10 mouse cellular contexts compared by ENCODE assay signal in the genomic region with DNA sequence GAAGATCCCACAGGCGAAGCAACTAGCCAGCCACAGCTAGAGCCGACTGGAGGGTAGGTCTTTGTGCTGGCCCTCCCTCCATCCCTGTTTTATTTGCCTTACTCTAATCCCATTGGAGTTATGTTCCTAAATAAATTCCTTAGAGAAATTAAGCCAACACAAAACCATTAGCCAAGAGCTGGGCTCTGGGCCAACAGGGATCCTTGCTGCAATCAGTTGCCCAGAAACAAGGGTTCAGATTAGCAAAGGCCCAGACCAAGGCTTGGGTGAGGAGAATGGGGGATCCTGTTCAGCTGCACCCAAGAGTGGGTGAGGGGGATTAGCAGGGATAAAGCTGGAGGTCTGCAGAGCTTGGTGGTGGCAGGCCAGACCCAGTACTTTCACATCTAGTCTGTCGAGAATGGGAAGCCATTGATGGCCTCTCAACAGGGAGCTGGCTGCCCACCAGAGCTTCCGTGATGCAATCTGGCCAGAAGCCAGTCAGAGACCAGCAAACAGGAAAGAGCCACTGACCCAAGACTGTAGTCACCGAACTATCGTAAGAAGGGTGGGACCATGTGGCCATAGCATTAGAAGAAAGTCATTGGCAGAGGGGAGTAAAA. TPM values are rescaled to one million over a fixed set of nuclear protein-coding genes. Genes with fewer than 3 reads are reported as not detected.
A peak's percentile ranks its signal among the peaks of the same experiment; 100 is the strongest.
DNase-seq lines count a peak whose midpoint lies in the region; ATAC-seq and TF ChIP-seq lines count a peak whose summit lies in the region.
"Had no signal": no experiment of that assay in that cellular context is flagged by ENCODE, and none has a peak within 500 bp of the region (broad histone marks: within the 10 kb centered on the region; RNA-seq: fewer than 3 reads in every experiment).

No protein-coding gene starts in this region.

- H3K27ac ChIP-seq in heart, embryonic 13.5 days (replicated peaks) = peak overlapping the region; percentile 55
- no peak overlapping the region for H3K27ac ChIP-seq in layer of hippocampus, adult 2 months
- peak overlapping the region; percentile 23; the same call in 1 of the 2 replicates for H3K27ac ChIP-seq in stomach, embryonic 16.5 days (ENCODE audit: low read length)

- peak; percentile 61 for DNase-seq in urinary bladder, postnatal 14 days (ENCODE audit: low spot score)
- DNase-seq in urinary bladder, postnatal 10 days (ENCODE audit: low spot score) = no peak
- DNase-seq in cerebellum, postnatal 14 days = peak; percentile 88 to 90
- DNase-seq in layer of hippocampus, adult 2 months (ENCODE audit: low spot score in 2 of 2) = peak; percentile 42 to 56
- peak; percentile 78 for DNase-seq in lung, postnatal 25 days (ENCODE audit: low spot score)
- no peak for DNase-seq in thymus, postnatal 14 days

- no peak for ATAC-seq in heart, embryonic 13.5 days (ENCODE audit: extremely low read depth, insufficient number of reproducible peaks, low FRiP score, low TSS enrichment)
- peak; percentile 45; the same call in 1 of the 2 replicates for ATAC-seq in stomach, embryonic 16.5 days (ENCODE audit: insufficient read depth, low FRiP score)

- no peaks in the 10 kb centered on the region; the same call in 1 of the 2 replicates for H3K9me3 ChIP-seq in heart, embryonic 13.5 days
- H3K9me3 ChIP-seq in stomach, embryonic 16.5 days (replicated peaks; ENCODE audit: control insufficient read depth, low read length) = no peaks in the 10 kb centered on the region

- H3K4me3 ChIP-seq in heart, embryonic 13.5 days = no peak overlapping the region
- no peak overlapping the region for H3K4me3 ChIP-seq in layer of hippocampus, adult 2 months
- H3K4me3 ChIP-seq in stomach, embryonic 16.5 days (replicated peaks; ENCODE audit: low read length) = no peak overlapping the region

- H3K4me1 ChIP-seq in heart, embryonic 13.5 days = peaks cover 54% of the 10 kb centered on the region
- peaks cover 6% of the 10 kb centered on the region; the same call in 1 of the 2 replicates for H3K4me1 ChIP-seq in stomach, embryonic 16.5 days (ENCODE audit: control insufficient read depth, insufficient read depth, low read length)

- 0 out of 2 replicates have a peak overlapping the region, but pooled peaks have one; percentile 10 for H3K4me2 ChIP-seq in heart, embryonic 13.5 days
- 0 out of 2 replicates have a peak overlapping the region, but pooled peaks have one; percentile 6 for H3K4me2 ChIP-seq in stomach, embryonic 16.5 days (ENCODE audit: low read depth, low read length)

- no peaks in the 10 kb centered on the region for H3K27me3 ChIP-seq in heart, embryonic 13.5 days (replicated peaks)
- no peaks in the 10 kb centered on the region for H3K27me3 ChIP-seq in stomach, embryonic 16.5 days (ENCODE audit: control insufficient read depth, insufficient read depth, low read length)

- 46% methylated on average over 6 of the region's 6 CpGs for WGBS in heart, embryonic 13.5 days
- WGBS in stomach, embryonic 16.5 days = 38% methylated on average over 6 of the region's 6 CpGs

- H3K36me3 ChIP-seq in heart, embryonic 13.5 days = no peaks in the 10 kb centered on the region
- H3K36me3 ChIP-seq in stomach, embryonic 16.5 days (ENCODE audit: control insufficient read depth, insufficient read depth, low read length) = no peaks in the 10 kb centered on the region

- TF ChIP-seq CTCF in layer of hippocampus, adult 2 months (conservative IDR thresholded peaks at IDR 0.05) = no peak

- no peak overlapping the region for H3K9ac ChIP-seq in heart, embryonic 13.5 days
- no peak overlapping the region for H3K9ac ChIP-seq in stomach, embryonic 16.5 days (ENCODE audit: low read length)

RNA-seq across cellular contexts. Expression of gene Muc20, which starts 6.1 kb away (rescaled TPM):
- 0.06 and 0.20 TPM in 2 replicates for polyA plus RNA-seq in heart, embryonic 13.5 days (2015; fragmentation: Nextera tagmentation; extraction: Ambion mirVana)
- total RNA-seq in layer of hippocampus, adult 2 months (2021) = not detected
- 0.22 and 0.31 TPM in 2 replicates for polyA plus RNA-seq in stomach, embryonic 16.5 days (2015; fragmentation: Nextera tagmentation; extraction: Ambion mirVana)
- polyA plus RNA-seq: cortical plate, adult 2 months had no signal

RNA-seq across cellular contexts. Expression of gene Smbd1, which starts 6.9 kb away (rescaled TPM):
- not detected in 2 replicates for polyA plus RNA-seq in heart, embryonic 13.5 days (2015; fragmentation: Nextera tagmentation; extraction: Ambion mirVana)
- total RNA-seq in layer of hippocampus, adult 2 months (2021) = not detected
- polyA plus RNA-seq in stomach, embryonic 16.5 days (2015; fragmentation: Nextera tagmentation; extraction: Ambion mirVana) = 0.27 TPM in 1 of 2 replicates, not detected in the other
- total RNA-seq: neutrophil, adult 5-6 weeks had no signal
- polyA plus RNA-seq: cortical plate, adult 2 months had no signal

Comparison
In these comparisons a context has a peak if more than half of its experiments do, and no peak if none do; other contexts are left out.
1. DNase-seq: peak in urinary bladder, postnatal 14 days (single experiment), cerebellum, postnatal 14 days (2 of 2), layer of hippocampus, adult 2 months (2 of 2) and lung, postnatal 25 days (single experiment); none in urinary bladder, postnatal 10 days (single experiment) and thymus, postnatal 14 days (single experiment).